In the genomic region with DNA sequence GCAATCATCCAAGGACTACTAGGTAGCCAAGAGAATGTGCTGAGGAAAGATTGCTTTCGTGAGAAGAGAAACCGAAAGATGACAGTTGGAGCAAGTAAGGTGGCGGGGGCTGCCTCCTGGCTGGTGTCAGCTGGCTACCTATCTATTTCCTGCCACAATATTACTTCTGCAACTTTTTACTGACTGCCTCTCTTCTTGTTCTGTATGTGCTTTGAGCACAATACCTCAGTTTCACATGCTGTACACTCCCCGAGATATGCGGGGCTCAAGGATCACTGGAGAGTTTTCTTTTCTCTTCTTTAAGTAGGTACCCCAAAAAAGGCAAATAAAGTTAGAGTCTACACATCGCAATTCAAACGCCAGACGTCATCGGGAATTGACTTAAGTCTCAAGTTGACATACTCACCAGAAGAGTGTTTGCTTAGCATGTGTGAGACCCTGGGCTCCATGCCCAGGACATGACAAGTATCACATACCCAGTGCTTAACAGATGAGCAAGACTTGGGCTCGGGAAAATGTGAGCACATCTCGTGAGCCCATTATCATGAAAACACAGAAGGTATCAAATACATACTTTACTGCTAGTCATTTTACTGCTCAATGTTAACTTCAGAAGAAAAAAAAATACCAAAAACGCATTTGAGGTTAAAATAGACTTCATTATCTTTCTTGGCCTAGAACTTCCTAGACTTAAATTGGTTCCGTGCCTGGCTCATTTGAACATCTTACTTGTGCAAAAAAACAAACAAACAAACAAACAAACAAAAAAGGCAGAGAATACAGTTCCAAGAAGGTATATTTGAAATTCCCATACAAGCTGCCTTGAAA, we compare ENCODE assay signal across 15 mouse cellular contexts. TPM values are rescaled to one million over a fixed set of nuclear protein-coding genes. Genes with fewer than 3 reads are reported as not detected.
A peak's percentile ranks its signal among the peaks of the same experiment; 100 is the strongest.
DNase-seq lines count a peak whose midpoint lies in the region; ATAC-seq and TF ChIP-seq lines count a peak whose summit lies in the region.
"Had no signal": no experiment of that assay in that cellular context is flagged by ENCODE, and none has a peak within 500 bp of the region (broad histone marks: within the 10 kb centered on the region; RNA-seq: fewer than 3 reads in every experiment).

No protein-coding gene starts in this region.

- no peak for TF ChIP-seq CTCF in thymus, adult 2 months (IDR thresholded peaks at IDR 0.05; ENCODE audit: borderline replicate concordance, control insufficient read depth, extremely low read depth, insufficient read depth, low read length, poor library complexity)

- H3K4me3 ChIP-seq in thymus, adult 2 months (ENCODE audit: control insufficient read depth, insufficient read depth, low read length): no peak overlapping the region
- peak overlapping the region; percentile 23; the same call in 1 of the 2 replicates for H3K4me3 ChIP-seq in lung, embryonic 16.5 days (ENCODE audit: low read length)
- no peak overlapping the region for H3K4me3 ChIP-seq in hindbrain, embryonic 11.5 days (ENCODE audit: low read depth, low read length)
- H3K4me3 ChIP-seq in midbrain, embryonic 15.5 days: no peak overlapping the region
- H3K4me3 ChIP-seq: embryonic facial prominence, embryonic 10.5 days; heart, embryonic 15.5 days had no signal

- intact Hi-C loops in heart, postnatal 25 days (cut with DNase I): loop anchor here (10.0 kb wide), 1 partner anchor 106 kb away; no protein-coding TSS in a partner anchor

- no peaks in the 10 kb centered on the region for H3K27me3 ChIP-seq in thymus, adult 2 months (ENCODE audit: control insufficient read depth, insufficient read depth, low read length)
- H3K27me3 ChIP-seq in lung, embryonic 16.5 days (ENCODE audit: control insufficient read depth, insufficient read depth, low read depth, low read length): no peaks in the 10 kb centered on the region
- no peaks in the 10 kb centered on the region for H3K27me3 ChIP-seq in hindbrain, embryonic 11.5 days (ENCODE audit: control insufficient read depth, insufficient read depth, low read length)
- H3K27me3 ChIP-seq in midbrain, embryonic 15.5 days (replicated peaks): no peaks in the 10 kb centered on the region
- H3K27me3 ChIP-seq: heart, embryonic 15.5 days had no signal

- H3K9me3 ChIP-seq in lung, embryonic 16.5 days (ENCODE audit: control insufficient read depth, low read length): no peaks in the 10 kb centered on the region
- H3K9me3 ChIP-seq in hindbrain, embryonic 11.5 days (ENCODE audit: control insufficient read depth, low read length): no peaks in the 10 kb centered on the region
- no peaks in the 10 kb centered on the region for H3K9me3 ChIP-seq in midbrain, embryonic 15.5 days
- H3K9me3 ChIP-seq: heart, embryonic 15.5 days had no signal

- WGBS in thymus, adult 2 months: 44% methylated on average over 13 of the region's 13 CpGs
- 51% methylated on average over 13 of the region's 13 CpGs for WGBS in lung, embryonic 16.5 days
- 90% methylated on average over 13 of the region's 13 CpGs for WGBS in hindbrain, embryonic 11.5 days
- 89% methylated on average over 13 of the region's 13 CpGs for WGBS in midbrain, embryonic 15.5 days

- peak; percentile 64 for ATAC-seq in erythroblast, adult 5-6 weeks (replicated peaks; ENCODE audit: low FRiP score, poor library complexity, severe bottlenecking)
- peak; percentile 83 for ATAC-seq in lung, embryonic 16.5 days (ENCODE audit: low read depth)
- ATAC-seq in hindbrain, embryonic 11.5 days (ENCODE audit: low FRiP score): no peak
- no peak for ATAC-seq in midbrain, embryonic 15.5 days (replicated peaks)
- ATAC-seq: hindbrain, embryonic 16.5 days had no signal

- H3K27ac ChIP-seq in thymus, adult 2 months (ENCODE audit: control insufficient read depth, insufficient read depth, low read length): no peak overlapping the region
- peak overlapping the region; percentile 41 for H3K27ac ChIP-seq in lung, embryonic 16.5 days (ENCODE audit: low read length)
- H3K27ac ChIP-seq in hindbrain, embryonic 11.5 days (ENCODE audit: low read depth, low read length): no peak overlapping the region
- H3K27ac ChIP-seq in midbrain, embryonic 15.5 days: no peak overlapping the region
- H3K27ac ChIP-seq: embryonic facial prominence, embryonic 10.5 days; heart, embryonic 15.5 days had no signal

- peaks cover 17% of the 10 kb centered on the region for H3K4me1 ChIP-seq in thymus, adult 2 months (replicated peaks; ENCODE audit: control insufficient read depth, insufficient read depth, low read length)
- no peaks in the 10 kb centered on the region; the same call in 1 of the 2 replicates for H3K4me1 ChIP-seq in lung, embryonic 16.5 days (replicated peaks; ENCODE audit: control insufficient read depth, insufficient read depth, low read length)
- H3K4me1 ChIP-seq in hindbrain, embryonic 11.5 days (replicated peaks; ENCODE audit: control insufficient read depth, insufficient read depth, low read length): no peaks in the 10 kb centered on the region
- H3K4me1 ChIP-seq in midbrain, embryonic 15.5 days: peaks cover 5% of the 10 kb centered on the region; the same call in 1 of the 2 replicates
- H3K4me1 ChIP-seq: heart, embryonic 15.5 days had no signal

- H3K36me3 ChIP-seq in thymus, adult 2 months (ENCODE audit: control insufficient read depth, insufficient read depth, low read length): no peaks in the 10 kb centered on the region
- no peaks in the 10 kb centered on the region for H3K36me3 ChIP-seq in lung, embryonic 16.5 days (ENCODE audit: control insufficient read depth, insufficient read depth, low read length)
- no peaks in the 10 kb centered on the region for H3K36me3 ChIP-seq in hindbrain, embryonic 11.5 days (ENCODE audit: control insufficient read depth, insufficient read depth, low read length)
- H3K36me3 ChIP-seq in midbrain, embryonic 15.5 days (replicated peaks): no peaks in the 10 kb centered on the region
- H3K36me3 ChIP-seq: embryonic facial prominence, embryonic 10.5 days; heart, embryonic 15.5 days had no signal

- H3K4me2 ChIP-seq in lung, embryonic 16.5 days (ENCODE audit: low read depth, low read length): peak overlapping the region; percentile 12; the same call in 1 of the 2 replicates
- H3K4me2 ChIP-seq in hindbrain, embryonic 11.5 days (replicated peaks; ENCODE audit: low read depth, low read length): no peak overlapping the region
- no peak overlapping the region for H3K4me2 ChIP-seq in midbrain, embryonic 15.5 days
- H3K4me2 ChIP-seq: heart, embryonic 15.5 days had no signal

- no peak overlapping the region for H3K9ac ChIP-seq in lung, embryonic 16.5 days (ENCODE audit: low read length)
- no peak overlapping the region for H3K9ac ChIP-seq in hindbrain, embryonic 11.5 days (ENCODE audit: low read depth, low read length)
- no peak overlapping the region for H3K9ac ChIP-seq in midbrain, embryonic 15.5 days
- H3K9ac ChIP-seq: heart, embryonic 15.5 days had no signal

- no peak for TF ChIP-seq POLR2A in thymus, adult 2 months (IDR thresholded peaks at IDR 0.05; ENCODE audit: control insufficient read depth, extremely low read depth, insufficient read depth, low read length, poor library complexity)

- peak; percentile 17 for DNase-seq in thymus, postnatal 25 days
- DNase-seq in thymus, adult 2 months: no peak
- no peak for DNase-seq in hindbrain, embryonic 11.5 days (ENCODE audit: low spot score)
- no peak for DNase-seq in adrenal gland, postnatal 14 days
- DNase-seq in heart, postnatal 25 days (ENCODE audit: low spot score): no peak
- DNase-seq: cerebellum, postnatal 10 days; gastrocnemius, postnatal 14 days; right cerebral cortex, postnatal 25 days; thymus, postnatal 36 days had no signal

RNA-seq across cellular contexts. Expression of a gene that starts 3.1 kb away (rescaled TPM):
- polyA plus RNA-seq in thymus, adult 2 months (2012; rRNA removed): 1.6 and 2.2 TPM in 2 replicates
- not detected in 2 replicates for total RNA-seq in erythroblast, adult 5-6 weeks (2015; ENCODE audit: low replicate concordance)
- total RNA-seq in erythroblast, adult 5-6 weeks (2017; ENCODE audit: low replicate concordance): not detected in 2 replicates
- polyA plus RNA-seq in lung, embryonic 16.5 days (2015; fragmentation: Nextera tagmentation; extraction: Ambion mirVana): 2.3 and 2.5 TPM in 2 replicates
- 1.2 TPM in 2 replicates for polyA plus RNA-seq in hindbrain, embryonic 11.5 days (2014; fragmentation: Nextera tagmentation; extraction: Ambion mirVana)
- 1.6 and 2.1 TPM in 2 replicates for total RNA-seq in adrenal gland, postnatal 14 days (2021)
- 0.70 and 0.99 TPM in 2 replicates for polyA plus RNA-seq in midbrain, embryonic 15.5 days (2015; fragmentation: Nextera tagmentation; extraction: Ambion mirVana)
- total RNA-seq in heart, postnatal 25 days (2021): not detected

RNA-seq across cellular contexts. Expression of a gene that starts 55.1 kb away (rescaled TPM):
- 920 and 977 TPM in 2 replicates for polyA plus RNA-seq in thymus, adult 2 months (2012; rRNA removed)
- total RNA-seq in erythroblast, adult 5-6 weeks (2015; ENCODE audit: low replicate concordance): 240 and 241 TPM in 2 replicates
- 141 and 160 TPM in 2 replicates for total RNA-seq in erythroblast, adult 5-6 weeks (2017; ENCODE audit: low replicate concordance)
- 576 and 581 TPM in 2 replicates for polyA plus RNA-seq in lung, embryonic 16.5 days (2015; fragmentation: Nextera tagmentation; extraction: Ambion mirVana)
- polyA plus RNA-seq in hindbrain, embryonic 11.5 days (2014; fragmentation: Nextera tagmentation; extraction: Ambion mirVana): 838 and 896 TPM in 2 replicates
- 588 and 637 TPM in 2 replicates for total RNA-seq in adrenal gland, postnatal 14 days (2021)
- 441 and 470 TPM in 2 replicates for polyA plus RNA-seq in midbrain, embryonic 15.5 days (2015; fragmentation: Nextera tagmentation; extraction: Ambion mirVana)
- total RNA-seq in heart, postnatal 25 days (2021): 100 to 1,000 TPM; 473 to 488 TPM

Comparison
In these comparisons a context has a peak if more than half of its experiments do, and no peak if none do; other contexts are left out.
1. ATAC-seq: peak in erythroblast, adult 5-6 weeks (single experiment) and lung, embryonic 16.5 days (single experiment); none in hindbrain, embryonic 11.5 days (single experiment) and midbrain, embryonic 15.5 days (single experiment).